Mouse (Mus musculus): ENCODE results near the gene Sbp. TPM values are rescaled to one million over a fixed set of nuclear protein-coding genes. Genes with fewer than 3 reads are reported as not detected.

Gene Sbp
- polyA plus RNA-seq, 1 experiment from 2014 or later = not detected

DNA sequence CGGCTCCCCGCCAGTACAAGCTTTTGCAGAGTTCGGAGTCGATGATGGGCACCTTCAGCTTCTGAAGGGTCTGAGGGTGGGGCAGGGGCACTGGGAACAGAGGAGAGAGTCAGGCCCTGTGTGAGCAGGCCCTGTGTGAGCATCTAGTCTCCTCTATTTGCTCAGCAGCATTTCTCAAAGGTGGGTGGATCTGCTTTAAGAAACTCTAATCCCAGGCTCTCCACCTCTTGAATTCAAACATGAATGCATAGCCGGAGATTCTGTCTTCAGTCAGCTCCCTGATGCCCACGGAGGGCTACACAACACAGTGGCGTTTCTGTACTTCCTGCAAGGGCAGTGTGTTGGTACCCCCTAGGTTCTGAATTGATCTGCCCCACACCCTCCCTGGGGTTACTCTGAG, 53.2 kb downstream of the Sbp start:
- DNase-seq (ENCODE audit: low spot score) = no peak
- Histone ChIP-seq H3K9me3 (replicated peaks) (no peaks in the 10 kb centered on the region), H3K36me3 (no peaks in the 10 kb centered on the region), H3K27me3 (ENCODE audit: low read depth, poor library complexity, severe bottlenecking) (0 out of 2 replicates have a peak, but pooled peaks cover 7% of the 10 kb centered on the region), H3K4me1 (peaks cover 27% of the 10 kb centered on the region), H3K4me3 (no peak overlapping the region), H3K27ac (replicated peaks) (no peak overlapping the region)
- WGBS = 82% methylated on average over 7 of the region's 7 CpGs

Other genes starting within 250 kb of the Sbp start
- gene 1520401A03Rik, start 218.9 kb upstream of the Sbp start, polyA plus RNA-seq (2016; fragmentation: Nextera tagmentation; extraction: Ambion mirVana) = not detected in 2 replicates
- gene Pkmyt1, start 215.3 kb upstream of the Sbp start, polyA plus RNA-seq (2016; fragmentation: Nextera tagmentation; extraction: Ambion mirVana) = 58.5 and 59.7 TPM in 2 replicates
- gene Paqr4, start 200.8 kb upstream of the Sbp start, polyA plus RNA-seq (2016; fragmentation: Nextera tagmentation; extraction: Ambion mirVana) = 27.6 and 36.2 TPM in 2 replicates
- 1.7 and 2.3 TPM in 2 replicates for gene Kremen2, start 195.8 kb upstream of the Sbp start, polyA plus RNA-seq (2016; fragmentation: Nextera tagmentation; extraction: Ambion mirVana)
- gene Flywch1, start 170.1 kb upstream of the Sbp start, polyA plus RNA-seq (2016; fragmentation: Nextera tagmentation; extraction: Ambion mirVana) = 187 and 202 TPM in 2 replicates
- 19.5 and 23.4 TPM in 2 replicates for gene Flywch2, start 155.6 kb upstream of the Sbp start, polyA plus RNA-seq (2016; fragmentation: Nextera tagmentation; extraction: Ambion mirVana)
- 509 and 515 TPM in 2 replicates for gene Srrm2, start 151.1 kb upstream of the Sbp start, polyA plus RNA-seq (2016; fragmentation: Nextera tagmentation; extraction: Ambion mirVana)
- gene Elob, start 112.5 kb upstream of the Sbp start, polyA plus RNA-seq (2016; fragmentation: Nextera tagmentation; extraction: Ambion mirVana) = 1,078 TPM in 2 replicates
- gene Prss33, start 105.6 kb upstream of the Sbp start, polyA plus RNA-seq (2016; fragmentation: Nextera tagmentation; extraction: Ambion mirVana) = 0.28 and 0.52 TPM in 2 replicates
- not detected in 2 replicates for gene Prss32, start 97.8 kb upstream of the Sbp start, polyA plus RNA-seq (2016; fragmentation: Nextera tagmentation; extraction: Ambion mirVana)
- 1.7 and 2.3 TPM in 2 replicates for gene Prss41, start 97.5 kb upstream of the Sbp start, polyA plus RNA-seq (2016; fragmentation: Nextera tagmentation; extraction: Ambion mirVana)
- gene Prss21, start 73.6 kb upstream of the Sbp start, polyA plus RNA-seq (2016; fragmentation: Nextera tagmentation; extraction: Ambion mirVana) = not detected in 2 replicates
- not detected in 2 replicates for gene Dcpp1, start 60.8 kb upstream of the Sbp start, polyA plus RNA-seq (2016; fragmentation: Nextera tagmentation; extraction: Ambion mirVana)
- gene Dcpp2, start 60.8 kb upstream of the Sbp start, polyA plus RNA-seq (2016; fragmentation: Nextera tagmentation; extraction: Ambion mirVana) = not detected in 2 replicates
- gene Dcpp3, start 24.2 kb upstream of the Sbp start, polyA plus RNA-seq (2016; fragmentation: Nextera tagmentation; extraction: Ambion mirVana) = not detected in 2 replicates
- not detected in 2 replicates for gene Sbpl, start 13.6 kb downstream of the Sbp start, polyA plus RNA-seq (2016; fragmentation: Nextera tagmentation; extraction: Ambion mirVana)
- not detected in 2 replicates for gene Prss30, start 38.9 kb downstream of the Sbp start, polyA plus RNA-seq (2016; fragmentation: Nextera tagmentation; extraction: Ambion mirVana)
- gene Prss22, start 56.4 kb downstream of the Sbp start, polyA plus RNA-seq (2016; fragmentation: Nextera tagmentation; extraction: Ambion mirVana) = 0.26 TPM in 2 replicates
- 0.10 TPM in 1 of 2 replicates, not detected in the other for gene Prss27, start 96.5 kb downstream of the Sbp start, polyA plus RNA-seq (2016; fragmentation: Nextera tagmentation; extraction: Ambion mirVana)
- gene Kctd5, start 131.8 kb downstream of the Sbp start, polyA plus RNA-seq (2016; fragmentation: Nextera tagmentation; extraction: Ambion mirVana) = 91.1 and 91.5 TPM in 2 replicates
- gene Pdpk1, start 209.3 kb downstream of the Sbp start, polyA plus RNA-seq (2016; fragmentation: Nextera tagmentation; extraction: Ambion mirVana) = 31.5 and 37.9 TPM in 2 replicates
- 42.4 and 44.8 TPM in 2 replicates for gene Amdhd2, start 222.1 kb downstream of the Sbp start, polyA plus RNA-seq (2016; fragmentation: Nextera tagmentation; extraction: Ambion mirVana)
- 467 and 491 TPM in 2 replicates for gene Atp6v0c, start 228.0 kb downstream of the Sbp start, polyA plus RNA-seq (2016; fragmentation: Nextera tagmentation; extraction: Ambion mirVana)

Data from midbrain, embryonic 10.5 days (tissue).